Mouse (Mus musculus) cerebellum, adult 11 months (tissue): ENCODE measurements around the gene Zfp87.
A peak's percentile ranks its signal among the peaks of the same experiment; 100 is the strongest.

Experiments
- DNase-seq: peaks from one replicate; pipeline ENCODE4 v3.0.0; 2022

Zfp87 gene

DNA sequence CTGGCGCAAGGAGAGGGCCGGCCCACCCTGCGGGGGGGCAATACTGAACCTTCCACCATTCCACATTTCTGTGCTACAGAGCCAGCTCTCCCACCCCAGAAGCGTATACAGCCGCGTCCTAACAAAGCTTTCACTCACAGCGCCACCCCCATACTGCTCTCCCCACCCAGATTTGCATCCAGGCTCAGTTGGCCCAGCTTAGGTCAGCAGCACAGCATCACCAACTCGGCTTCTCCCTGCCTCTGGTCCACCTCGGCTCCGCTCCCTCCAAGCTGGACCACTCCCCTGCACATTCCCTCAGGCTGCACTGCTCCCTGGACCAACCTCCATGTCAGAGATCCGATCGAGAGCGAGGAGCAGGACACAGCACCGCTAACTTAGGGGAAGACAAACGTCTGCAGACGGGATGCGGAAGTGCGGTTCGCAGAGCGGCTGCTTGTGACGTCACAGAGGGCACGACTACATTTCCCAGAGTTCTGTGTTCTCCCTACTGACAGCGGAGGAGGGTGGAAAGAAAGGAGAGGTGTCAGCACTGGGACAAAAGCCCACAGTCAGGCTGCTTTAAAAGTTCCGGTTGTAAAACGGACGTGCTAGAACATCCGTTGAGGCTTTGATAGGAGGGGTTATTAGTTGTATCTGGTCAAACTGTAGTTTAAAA is at the start of gene Zfp87, which contains the start of gene Gm26965:
Gene Zfp87, minus strand, starts transcription at position 425 of the 658 bp plus-strand sequence.
Gene Gm26965, minus strand, starts transcription at position 399 of the 658 bp plus-strand sequence.
- peak; percentile 86 for DNase-seq

DNA sequence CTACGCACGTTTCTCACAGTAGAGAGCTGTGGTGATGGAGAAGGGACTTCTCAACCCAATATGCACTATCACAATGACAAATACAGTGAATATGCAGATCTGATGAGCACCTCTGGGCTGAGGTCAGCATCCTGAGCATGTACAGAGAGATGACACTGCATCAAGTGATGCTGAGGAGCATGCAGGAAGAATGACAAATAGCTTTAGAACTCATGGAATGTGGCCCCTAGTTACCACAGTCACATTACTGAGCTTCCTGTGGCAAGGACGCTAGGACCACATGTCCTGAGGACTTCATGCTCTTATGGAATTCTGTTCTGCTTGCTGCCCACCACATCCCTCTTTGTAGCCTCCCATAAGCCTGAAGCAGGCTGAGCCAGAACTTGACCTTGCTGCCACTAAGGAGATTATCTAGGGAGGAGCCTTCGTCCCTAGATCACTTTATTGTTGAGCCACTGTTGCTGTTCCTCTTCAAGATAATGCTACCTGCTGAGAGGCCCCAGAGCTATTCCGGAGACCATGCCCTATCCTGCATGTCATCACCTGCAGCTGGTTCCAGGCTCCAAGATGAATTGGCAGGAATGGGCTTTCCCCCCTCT is 46.7 kb upstream of the Zfp87 start:
- no peak for DNase-seq

DNA sequence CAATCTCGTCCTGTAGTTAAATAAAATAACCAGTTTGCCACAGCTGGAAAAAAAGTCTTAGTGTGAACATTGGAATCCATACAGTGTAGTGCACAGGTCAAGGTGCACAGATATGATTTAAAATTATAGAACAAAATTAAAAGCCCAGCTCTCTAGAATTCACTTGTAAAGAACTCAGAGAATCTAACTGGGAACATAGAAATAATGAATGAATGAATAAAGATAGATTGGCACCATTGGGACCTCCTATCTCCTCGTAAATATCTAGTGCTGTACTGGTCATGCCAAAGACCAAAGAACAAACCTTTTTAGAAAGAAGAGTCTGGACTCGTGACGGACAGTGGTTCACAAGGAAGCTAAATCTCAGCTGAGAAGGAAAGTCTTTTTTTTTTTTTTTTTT is 27.8 kb upstream of the Zfp87 start, which contains the start of gene Zfp748:
Gene Zfp748, minus strand, starts transcription at position 101 of the 400 bp plus-strand sequence.
- no peak for DNase-seq

DNA sequence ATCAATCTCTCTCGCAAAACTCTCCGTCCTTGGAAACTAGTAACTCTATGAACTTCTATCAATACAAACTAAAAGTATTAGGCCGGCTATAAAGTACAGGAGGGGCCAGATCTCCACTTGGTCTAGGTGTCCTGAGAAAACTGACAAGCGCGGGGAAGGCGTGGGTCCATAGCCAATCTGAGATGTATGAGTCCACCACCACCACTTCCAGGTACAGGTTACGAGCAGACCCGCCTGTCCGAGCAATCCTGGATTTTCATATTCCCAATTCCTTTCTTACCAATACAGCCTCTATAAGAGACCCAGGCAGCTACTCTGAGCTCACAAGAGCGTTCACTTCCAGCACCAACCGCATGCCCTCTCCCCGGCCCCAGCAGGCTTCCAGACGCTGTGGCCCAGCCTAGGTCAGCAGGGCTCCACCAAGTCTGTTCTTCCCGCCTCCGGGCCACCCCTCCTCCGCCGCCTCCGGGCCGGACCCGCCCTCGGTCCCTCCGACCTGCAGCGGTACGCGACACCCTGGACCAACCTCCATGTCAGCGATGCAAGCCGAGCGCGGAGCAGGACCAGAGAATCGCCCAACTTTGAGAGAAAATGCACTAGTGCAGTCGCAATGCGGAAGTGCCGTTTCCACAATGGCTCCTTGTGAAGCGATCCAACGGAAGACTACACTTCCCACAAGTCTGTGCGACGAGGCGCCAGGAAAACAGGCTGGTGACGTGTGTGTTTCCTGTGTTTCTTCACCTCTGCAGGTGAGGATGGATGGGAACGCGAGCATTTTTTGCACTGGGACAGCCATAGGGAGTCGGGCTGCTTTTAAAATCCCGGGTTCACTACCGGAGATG is 26.7 kb upstream of the Zfp87 start:
- peak; percentile 83 for DNase-seq

DNA sequence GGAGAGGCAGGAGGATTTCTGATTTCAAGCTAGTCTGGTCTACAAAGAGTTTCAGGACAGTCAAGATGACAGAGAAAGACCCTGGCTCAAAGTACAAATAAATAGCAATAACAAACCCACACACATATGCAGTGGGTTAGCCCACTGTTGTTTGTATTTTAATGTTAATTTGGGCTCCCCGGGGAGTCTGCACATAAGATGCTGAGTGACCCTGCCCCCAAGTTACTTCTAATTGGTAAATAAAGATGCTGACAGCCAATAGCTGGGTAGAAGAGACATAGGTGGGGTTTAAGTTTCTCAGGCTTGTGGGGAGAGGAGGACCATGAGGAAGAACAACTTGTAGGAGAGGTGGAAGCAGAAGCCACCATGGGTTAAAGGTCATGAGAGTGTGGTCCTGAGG is 20.0 kb upstream of the Zfp87 start:
- DNase-seq = no peak

DNA sequence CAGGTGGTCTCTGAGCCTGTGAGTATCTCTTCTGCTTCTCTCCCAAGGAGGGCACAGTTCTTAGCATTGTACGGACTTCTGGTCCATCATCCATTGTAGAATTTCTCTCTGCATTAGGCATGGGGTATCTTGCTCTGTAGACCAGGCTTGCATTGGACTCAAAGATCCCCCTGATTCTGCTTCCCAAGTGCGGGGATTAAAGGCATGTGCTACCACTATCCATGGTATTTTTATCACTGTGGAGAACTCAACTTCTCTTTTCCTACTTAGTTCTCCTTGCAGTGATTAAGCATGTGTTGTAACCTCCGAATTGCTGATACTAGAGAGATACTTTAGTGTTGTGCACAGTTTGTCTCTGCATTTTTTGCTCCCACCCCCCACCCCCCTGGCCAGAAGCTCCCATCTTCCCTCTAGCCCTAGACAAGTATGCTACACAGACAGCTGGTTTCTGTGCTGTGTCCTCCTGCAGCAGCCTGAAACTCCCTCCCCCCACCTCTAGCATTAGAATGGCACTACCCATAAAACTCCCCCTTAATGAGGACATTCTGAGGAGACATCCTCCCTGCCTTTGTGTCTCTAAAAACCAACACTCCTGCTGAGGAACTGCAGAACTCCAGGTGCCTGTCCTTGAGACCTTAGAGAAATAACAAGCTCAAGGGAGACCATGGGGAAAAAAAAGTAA is 1.2 kb upstream of the Zfp87 start:
- no peak for DNase-seq

DNA sequence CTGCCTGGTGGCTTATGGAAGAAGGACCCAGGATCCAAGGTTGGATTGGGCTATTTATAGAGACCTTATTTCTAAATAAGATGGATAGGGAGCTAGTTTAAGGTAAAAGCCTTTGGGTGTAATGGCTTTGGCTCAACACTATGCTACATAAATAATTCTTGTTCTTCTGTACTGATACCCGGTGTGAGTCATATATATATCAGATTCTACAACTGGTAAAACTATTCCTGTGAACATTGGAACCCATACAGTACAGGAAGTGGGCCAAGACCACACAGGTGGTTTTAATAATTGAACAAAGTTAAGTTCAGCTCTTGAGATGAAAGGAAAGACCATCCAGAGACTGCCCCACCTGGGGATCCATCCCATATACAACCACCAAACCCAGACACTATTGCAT is 25.1 kb downstream of the Zfp87 start:
- no peak for DNase-seq

DNA sequence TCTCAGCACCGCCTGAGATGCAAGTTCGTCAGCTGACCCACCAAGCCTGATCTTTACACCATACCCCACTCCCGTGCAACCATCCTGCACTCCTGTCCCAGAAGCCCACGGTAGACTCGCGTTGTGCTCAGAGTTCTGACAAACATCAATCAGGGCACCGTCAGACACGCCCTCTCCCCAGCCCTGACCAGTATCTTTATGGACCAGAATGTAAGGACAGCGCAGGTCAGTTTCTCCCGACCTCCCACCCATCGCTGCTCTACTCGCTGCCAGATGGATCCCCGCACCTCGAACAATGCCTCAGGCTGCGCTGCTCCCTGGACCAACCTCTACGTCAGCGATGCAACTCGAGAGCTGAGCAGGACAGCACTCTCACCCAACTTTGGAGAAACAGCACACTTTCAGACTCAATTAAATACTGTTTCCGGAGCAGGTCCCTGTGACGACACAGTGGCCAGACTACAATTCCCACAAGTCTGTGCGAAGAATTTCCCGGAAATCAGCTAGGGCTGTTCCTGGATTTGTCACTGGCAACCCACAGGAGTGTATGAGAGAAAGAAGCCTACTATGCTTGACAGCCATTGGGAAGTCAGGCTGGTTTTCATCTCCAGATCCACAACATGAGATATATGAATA is 25.8 kb downstream of the Zfp87 start, which contains the start of gene Zfp58:
Gene Zfp58, minus strand, starts transcription at position 472 of the 636 bp plus-strand sequence.
- DNase-seq = peak; percentile 71

DNA sequence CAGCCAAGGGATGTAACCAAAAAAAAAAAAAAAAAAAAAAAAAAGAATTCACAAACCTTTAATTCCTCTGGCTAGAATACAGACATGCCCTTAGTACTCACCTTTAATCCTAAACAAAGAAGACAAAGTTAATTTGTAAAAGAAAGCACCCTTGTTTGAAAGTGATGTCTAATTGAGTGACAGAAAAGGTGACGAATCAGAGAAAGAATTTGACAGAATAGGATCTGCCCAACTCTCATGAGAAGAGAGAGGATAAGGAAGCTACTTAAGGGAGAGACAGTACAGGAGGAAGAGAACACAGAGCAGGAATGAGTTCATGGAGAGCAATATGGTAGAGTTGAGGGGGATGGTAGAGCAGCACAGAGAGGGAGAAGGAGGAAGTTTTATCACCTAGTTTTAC is 30.3 kb downstream of the Zfp87 start:
- DNase-seq = no peak

DNA sequence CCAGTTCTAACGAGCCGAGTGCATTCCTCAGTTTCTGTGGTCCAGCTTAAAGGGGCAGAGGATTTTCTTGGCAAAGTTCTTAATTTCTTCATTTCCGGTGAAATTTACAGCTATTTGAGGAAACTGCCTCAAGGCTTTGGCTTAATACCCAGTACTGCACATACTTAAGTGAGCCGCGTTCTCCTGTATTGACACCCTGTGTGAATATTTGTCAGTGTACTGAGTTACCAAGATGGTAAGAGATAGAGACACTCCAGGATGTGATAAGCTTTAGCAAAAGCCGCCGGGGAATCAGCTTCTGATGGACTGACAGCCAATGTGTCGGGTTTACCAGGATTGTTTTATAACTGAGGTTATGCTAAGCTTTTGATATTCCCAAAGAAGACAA is 41.6 kb downstream of the Zfp87 start:
- DNase-seq = no peak

DNA sequence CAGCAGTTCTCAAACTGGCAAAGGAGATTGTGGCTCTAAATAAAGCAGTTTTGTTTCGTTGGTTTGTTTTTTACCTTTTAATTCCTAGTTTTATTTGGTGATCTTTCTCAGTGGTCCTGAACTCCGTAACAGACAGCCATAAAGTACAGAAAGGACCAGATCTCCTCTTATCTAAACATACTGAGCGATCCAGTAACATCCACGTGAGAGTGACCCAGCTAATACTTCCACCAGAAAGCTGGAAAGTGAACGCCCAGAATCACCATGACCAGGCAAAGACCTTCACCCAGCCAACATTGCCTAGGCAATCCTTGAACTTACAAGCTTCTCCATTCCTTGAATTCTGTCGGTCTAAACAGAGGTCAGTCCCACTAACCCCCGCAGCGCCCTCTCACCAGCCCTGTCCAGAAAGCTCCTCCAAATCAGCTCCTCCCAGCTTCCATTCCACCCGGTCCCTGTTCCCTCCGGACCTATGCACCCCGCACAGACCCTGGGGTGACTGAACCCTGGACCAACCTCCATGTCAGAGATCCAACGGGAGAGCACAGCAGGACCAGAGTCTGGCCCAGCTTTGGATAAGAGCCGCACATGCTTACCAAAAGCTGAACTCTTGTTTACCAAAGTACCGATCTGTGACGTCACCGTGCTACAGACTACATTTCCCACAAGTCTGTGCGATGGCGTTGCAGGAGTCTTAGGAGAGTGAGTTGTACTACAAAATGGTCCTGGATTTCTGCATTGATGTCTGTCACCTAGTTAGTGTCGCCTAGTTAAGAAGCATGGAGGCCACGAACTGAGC is 42.2 kb downstream of the Zfp87 start, which contains the start of gene Zfp874b:
Gene Zfp874b, minus strand, starts transcription at position 634 of the 799 bp plus-strand sequence.
- DNase-seq = peak; percentile 83

DNA sequence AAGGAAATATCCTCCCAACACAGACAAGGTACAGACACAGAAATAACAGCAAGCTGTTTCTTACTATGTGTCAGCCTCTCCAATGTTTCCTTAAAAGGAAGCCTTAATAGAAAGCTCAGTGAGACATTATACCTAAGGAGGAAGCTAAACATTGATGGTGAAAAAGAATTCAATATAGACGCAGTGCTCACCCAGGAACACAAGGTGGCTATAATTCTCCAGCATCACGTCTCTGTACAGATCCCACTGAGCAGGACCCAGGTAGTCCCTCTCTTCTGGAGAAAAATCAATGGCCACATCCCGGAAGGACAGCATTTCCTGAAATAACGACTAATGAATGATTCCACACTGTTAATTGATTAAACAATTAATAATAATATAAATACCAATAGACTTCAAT is 44.4 kb downstream of the Zfp87 start:
- no peak for DNase-seq

DNA sequence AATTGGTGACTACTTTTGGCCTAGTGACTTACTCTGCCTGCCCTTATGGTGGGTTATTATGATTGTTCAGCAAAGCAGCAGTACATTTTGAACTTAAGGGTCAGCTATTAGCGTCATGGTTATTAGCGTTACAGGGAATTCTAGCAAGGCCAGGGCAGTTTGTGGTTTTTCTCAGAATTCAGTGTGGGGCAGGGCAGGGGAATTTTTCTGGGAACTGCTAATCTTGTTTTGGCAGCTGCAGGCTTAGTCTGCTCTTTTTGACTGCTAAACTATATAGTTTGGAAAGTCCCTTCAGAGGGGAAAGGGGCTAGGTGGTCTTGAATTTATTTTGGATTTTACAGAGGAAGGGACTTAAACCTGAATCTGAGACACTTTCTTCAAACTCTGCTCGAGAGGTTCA is 56.7 kb downstream of the Zfp87 start:
- no peak for DNase-seq
